Mouse (Mus musculus) lung, postnatal 25 days (tissue): ENCODE results near the gene Gm11232.

ENCODE experiments used
- DNase-seq: peaks from one replicate; pipeline ENCODE4 v3.0.0; 2022; ENCODE audit warnings: low spot score

The Gm11232 gene

DNA sequence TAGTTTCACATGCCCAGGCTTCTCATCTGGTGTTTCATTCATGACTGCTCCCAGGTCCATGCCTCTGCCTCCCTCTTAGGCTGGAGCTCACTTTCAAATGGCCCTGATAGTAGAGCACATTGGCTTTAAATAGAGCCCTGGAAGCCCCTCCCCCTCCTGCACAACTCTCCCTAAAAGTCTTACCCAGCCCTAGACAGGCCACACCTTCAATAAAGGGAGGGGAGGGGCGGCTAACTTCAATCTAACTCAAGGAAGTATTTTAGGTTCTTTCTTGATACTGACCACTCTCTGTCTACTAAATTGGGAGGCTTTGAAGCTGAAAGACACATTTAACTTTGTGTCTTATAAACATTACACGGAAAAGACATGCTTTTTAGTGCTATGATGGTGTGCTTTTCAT, at the start of gene Gm11232:
TSS of gene Gm11232 (minus strand) at position 101 of the 400 bp plus-strand sequence.
- no peak for DNase-seq

DNA sequence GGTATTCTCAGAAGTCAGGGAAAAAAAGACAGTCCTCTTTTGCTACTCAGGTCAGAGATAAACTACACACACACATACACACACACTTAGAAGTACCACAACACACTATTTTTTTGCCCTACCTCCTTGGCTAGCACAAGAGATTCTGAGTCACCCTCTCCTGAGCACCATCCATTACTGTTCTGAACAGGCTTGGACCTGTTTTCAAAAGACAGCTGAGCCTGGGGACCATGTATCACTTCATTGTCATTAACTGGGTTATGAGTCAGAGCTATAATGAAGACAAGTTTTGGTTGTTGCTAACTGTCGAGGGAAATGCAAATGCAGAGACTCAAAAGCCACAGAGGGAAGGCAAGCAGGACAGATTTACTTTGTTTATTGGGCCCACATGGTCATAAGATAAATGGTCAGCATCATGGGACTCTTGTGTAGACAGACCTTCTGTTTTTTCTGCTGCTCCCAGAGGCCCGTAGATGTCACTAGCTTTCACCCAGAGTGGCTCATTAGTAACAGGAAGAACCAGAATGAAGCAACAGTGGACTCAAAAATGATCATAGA, 48.3 kb upstream of the Gm11232 start:
- no peak for DNase-seq

DNA sequence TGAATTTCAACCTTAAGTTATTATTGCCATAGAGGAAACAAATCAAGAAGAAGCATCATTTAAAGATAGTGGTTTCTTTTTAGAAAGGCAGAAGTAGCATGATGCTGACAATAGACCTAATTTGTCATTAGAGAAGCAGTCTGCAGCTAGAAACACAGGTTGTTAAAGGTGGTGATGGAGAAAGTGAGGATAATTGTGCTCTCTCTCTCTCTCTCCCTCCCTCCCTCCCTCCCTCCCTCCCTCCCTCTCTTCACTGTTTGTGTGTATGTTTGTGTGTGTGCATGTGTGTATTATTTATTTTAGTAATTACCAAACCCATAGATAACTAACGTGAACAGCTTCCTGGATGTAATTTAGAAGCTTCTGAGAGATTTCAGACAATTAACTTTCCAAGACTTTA, 7.8 kb upstream of the Gm11232 start:
- DNase-seq = no peak

DNA sequence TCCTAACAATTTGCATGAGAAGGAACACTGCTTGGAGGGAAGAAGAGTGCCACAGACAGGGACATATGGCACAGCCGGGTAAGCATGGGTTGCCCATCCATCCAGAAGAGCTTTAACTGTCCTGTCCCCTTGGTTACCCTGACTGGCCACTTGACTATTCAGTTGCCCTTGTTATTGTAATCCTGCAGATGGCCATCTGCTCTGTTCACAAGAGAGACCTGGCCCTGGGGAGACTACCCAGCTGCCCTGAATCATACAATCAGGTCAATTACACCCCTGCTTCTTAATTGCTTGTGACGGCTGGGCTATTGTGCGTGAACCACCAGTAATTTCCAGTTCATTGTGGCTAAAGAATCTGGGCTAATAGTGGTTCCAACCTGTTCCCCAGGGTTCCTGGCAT, 7.3 kb upstream of the Gm11232 start:
- DNase-seq = no peak

DNA sequence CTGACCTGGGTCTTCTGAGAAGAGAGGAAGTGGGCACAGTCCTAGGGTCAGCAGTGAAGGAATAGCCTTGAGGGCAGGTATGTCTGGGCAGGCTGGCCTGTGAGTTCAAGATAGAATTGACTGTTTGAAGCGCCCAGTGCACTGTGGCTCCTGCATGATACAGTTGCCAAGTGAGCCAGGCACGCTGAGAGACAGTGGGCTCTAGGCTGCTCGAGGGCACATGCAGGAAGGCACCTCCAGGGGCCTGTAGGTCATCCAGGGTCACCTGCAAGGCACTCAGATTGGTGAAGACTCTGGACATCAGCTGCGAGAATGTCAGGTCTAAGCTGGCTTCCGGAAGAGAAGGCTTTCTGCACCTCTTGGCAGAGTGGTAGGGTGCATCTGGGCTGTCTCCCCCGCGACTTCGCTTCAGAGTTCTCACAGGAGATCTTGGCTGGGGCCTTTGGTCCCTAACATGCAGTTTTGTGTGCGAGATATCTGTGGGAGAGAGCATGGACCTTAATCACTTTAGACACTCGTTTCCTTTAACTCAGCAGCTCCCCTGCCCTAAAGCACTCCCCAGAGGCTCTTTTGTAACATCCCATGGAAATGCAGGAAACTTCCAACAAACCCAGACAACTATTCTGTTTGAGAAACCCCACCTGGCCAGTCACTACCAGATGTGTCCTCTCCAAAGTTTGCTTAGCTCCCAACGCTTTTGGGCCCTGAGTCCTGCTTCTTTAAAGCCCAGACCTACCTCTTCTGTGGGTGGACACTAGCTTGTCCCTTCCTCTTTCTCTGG, 1.1 kb downstream of the Gm11232 start:
- no peak for DNase-seq

DNA sequence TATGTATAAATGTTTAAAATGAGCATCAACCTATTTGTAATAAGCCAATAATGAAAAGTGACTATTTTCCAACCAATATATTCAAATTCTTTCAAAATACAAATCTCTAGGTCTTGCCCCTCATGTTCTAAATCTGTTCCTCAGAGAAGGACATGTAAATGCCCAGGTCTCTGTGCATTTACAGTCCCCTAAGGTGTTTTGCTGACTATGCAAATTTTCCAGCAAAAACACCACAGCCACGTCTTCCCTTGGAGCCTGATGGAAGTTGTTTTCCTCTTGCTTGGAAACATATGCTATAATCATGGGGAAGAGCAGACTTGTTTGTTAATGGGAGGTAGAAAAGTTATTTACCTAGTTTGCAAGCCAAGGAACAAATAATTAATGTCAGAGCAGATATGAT, 12.0 kb downstream of the Gm11232 start:
- no peak for DNase-seq

GRCm38 (mm10) chr4:71736529-71736928, 21.2 kb downstream of the Gm11232 start:
- no peak for DNase-seq

- no peak for DNase-seq
Observed at GRCm38 (mm10) chr4:71735261-71735660, 22.5 kb downstream of the Gm11232 start.

DNA sequence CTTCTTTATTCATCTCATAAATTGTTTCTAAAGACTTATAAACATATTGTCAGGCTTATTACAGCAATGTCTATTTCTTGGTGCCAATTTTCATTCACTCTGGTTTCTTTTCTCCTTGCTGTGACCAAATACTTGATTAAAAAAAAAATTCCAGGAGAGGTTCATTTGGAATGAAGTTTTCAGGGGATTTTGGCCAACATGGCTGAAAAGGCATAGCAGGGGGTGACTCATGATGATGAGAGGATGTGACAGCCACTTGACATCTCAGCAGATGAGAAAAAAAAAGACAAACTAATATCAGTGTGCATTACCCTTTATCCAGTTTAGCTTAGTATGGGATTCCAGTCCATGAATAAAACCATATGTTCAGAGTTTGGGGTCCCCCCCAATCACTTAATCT, 28.4 kb downstream of the Gm11232 start:
- DNase-seq = no peak

DNA sequence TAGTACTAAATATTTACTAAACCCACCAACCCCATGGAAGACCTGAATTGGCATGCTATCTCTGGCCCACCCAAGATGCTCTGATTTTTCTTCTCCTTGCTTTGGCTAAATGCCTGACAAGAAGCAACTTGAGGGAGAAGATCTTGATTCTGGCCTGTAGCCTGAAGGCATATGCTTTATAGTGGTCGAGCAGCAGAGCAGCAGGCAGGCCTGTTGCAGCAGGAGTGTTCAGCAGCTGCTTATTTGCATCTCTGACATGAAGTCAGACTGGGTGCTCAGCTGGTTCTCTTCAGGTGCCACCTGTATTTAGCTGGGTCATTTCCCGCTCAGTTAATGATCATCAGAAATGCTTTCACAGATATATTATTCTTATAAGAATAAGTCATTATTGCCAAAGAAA, 30.2 kb downstream of the Gm11232 start:
- DNase-seq = no peak

DNA sequence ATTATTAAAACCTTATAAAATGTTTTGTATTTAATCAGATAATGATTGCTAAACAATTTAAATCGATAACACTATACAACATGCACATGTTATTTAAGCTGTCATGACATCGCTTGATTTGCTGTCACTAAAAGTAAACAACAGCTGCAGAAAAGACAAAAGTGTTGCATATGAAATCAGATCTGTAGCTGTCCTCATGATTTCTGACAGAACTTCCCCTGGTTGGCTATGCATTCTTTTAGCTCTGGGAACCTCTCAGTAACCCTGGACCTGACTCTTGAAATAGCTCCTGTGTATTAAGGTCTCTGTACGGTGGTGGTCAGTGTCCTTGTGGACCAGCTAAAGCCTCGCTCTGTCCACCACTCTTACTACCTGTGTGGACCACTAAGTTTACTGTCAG, 30.7 kb downstream of the Gm11232 start:
- DNase-seq = no peak

DNA sequence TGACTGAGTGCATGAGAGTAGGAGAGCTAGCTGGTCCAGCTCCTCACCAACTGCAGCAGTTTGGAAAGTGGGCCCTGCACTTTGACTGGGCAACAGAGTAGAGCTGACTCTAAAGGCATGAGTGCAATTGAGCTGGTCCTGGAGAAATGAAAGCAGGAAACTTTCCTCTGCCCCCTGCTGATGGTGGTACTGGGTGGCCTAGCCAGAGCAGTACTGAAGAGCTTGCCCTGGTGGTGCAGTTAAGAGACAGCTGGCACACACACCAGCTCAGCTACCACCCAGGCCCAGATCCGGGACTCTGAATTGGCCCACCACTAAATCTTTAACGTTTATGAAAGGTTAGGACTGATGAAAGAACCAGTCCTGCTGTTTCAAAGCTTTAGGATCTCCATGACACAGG, 31.9 kb downstream of the Gm11232 start:
- DNase-seq = no peak
